Mouse (Mus musculus): Measurements from ENCODE around the gene Erp27. TPM values are rescaled to one million over a fixed set of nuclear protein-coding genes. Genes with fewer than 3 reads are reported as not detected.
"Not testable (repeated sequence)": the region's sequence is repeated elsewhere in the genome, so short reads cannot be mapped to it uniquely, and the experiment has no call there.

The Erp27 gene
- polyA plus RNA-seq, 1 experiment from 2014 or later: 0.15 TPM

GRCm38 (mm10) chr6:136889067-136889466 lies 32.9 kb downstream of the Erp27 start:
- Histone ChIP-seq H3K27me3 (replicated peaks; ENCODE audit: control insufficient read depth, insufficient read depth, low read length) (no peaks in the 10 kb centered on the region), H3K4me2 (ENCODE audit: low read length) (no peak overlapping the region), H3K36me3 (ENCODE audit: control insufficient read depth, insufficient read depth, low read length) (no peaks in the 10 kb centered on the region), H3K9ac (ENCODE audit: low read depth, low read length) (no peak overlapping the region), H3K4me3 (ENCODE audit: low read length) (no peak overlapping the region), H3K4me1 (ENCODE audit: control insufficient read depth, insufficient read depth, low read depth, low read length) (no peaks in the 10 kb centered on the region), H3K9me3 (ENCODE audit: control insufficient read depth, low read length) (no peaks in the 10 kb centered on the region), H3K27ac (ENCODE audit: low read depth, low read length) (no peak overlapping the region)
- WGBS: 86% methylated on average over 6 of the region's 6 CpGs
- no peak for ATAC-seq

GRCm38 (mm10) chr6:136887854-136888253 lies 34.1 kb downstream of the Erp27 start:
- Histone ChIP-seq H3K4me2 (ENCODE audit: low read length) (no peak overlapping the region), H3K27ac (ENCODE audit: low read depth, low read length) (no peak overlapping the region), H3K9ac (ENCODE audit: low read depth, low read length) (no peak overlapping the region), H3K4me3 (ENCODE audit: low read length) (no peak overlapping the region), H3K9me3 (ENCODE audit: control insufficient read depth, low read length) (no peaks in the 10 kb centered on the region), H3K36me3 (ENCODE audit: control insufficient read depth, insufficient read depth, low read length) (no peaks in the 10 kb centered on the region), H3K27me3 (replicated peaks; ENCODE audit: control insufficient read depth, insufficient read depth, low read length) (no peaks in the 10 kb centered on the region), H3K4me1 (ENCODE audit: control insufficient read depth, insufficient read depth, low read depth, low read length) (no peaks in the 10 kb centered on the region)
- no peak for ATAC-seq
- 74% methylated on average over 9 of the region's 9 CpGs for WGBS

DNA sequence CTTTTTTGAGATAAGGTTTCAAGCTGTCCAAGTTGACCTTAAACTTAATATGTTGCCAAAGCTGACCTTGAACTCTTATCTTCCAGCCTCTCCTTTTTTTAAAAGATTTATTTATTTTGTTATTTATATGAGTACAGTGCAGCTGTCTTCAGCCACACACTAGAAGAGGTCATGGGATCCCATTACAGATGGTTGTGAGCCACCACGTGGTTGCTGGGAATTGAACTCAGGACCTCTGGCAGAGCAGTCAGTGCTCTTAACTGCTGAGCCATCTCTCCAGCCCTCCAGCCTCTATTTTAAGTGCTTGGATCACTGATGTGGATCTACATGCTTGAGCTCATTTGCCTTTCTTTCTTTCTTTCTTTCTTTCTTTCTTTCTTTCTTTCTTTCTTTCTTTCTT lies 37.2 kb downstream of the Erp27 start:
- not testable (repeated sequence) for H3K4me3 ChIP-seq (ENCODE audit: low read length); ATAC-seq; H3K4me1 ChIP-seq (ENCODE audit: control insufficient read depth, insufficient read depth, low read depth, low read length)

DNA sequence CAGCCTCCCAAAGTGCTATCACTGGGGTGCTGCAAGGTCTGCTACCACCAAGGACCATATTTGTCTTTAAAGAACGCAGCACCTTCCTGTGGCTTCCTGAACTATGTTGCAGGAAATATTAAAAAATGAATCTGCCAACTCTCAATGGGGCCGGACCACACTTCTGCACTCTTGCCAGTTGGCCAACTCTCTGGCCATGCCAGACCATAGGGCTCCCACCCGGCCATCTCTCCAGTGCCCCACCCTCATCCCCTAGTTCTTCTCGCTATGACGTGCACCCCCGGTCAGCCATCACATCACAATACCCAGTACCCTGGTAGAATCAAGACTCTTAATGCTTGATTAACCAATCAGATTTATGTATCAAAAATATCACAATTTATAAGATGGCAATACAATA lies 38.0 kb downstream of the Erp27 start:
- ATAC-seq: no peak
- Histone ChIP-seq H3K4me2 (ENCODE audit: low read length) (no peak overlapping the region), H3K27me3 (replicated peaks; ENCODE audit: control insufficient read depth, insufficient read depth, low read length) (no peaks in the 10 kb centered on the region), H3K27ac (ENCODE audit: low read depth, low read length) (no peak overlapping the region), H3K9me3 (ENCODE audit: control insufficient read depth, low read length) (no peaks in the 10 kb centered on the region), H3K4me1 (ENCODE audit: control insufficient read depth, insufficient read depth, low read depth, low read length) (no peaks in the 10 kb centered on the region), H3K4me3 (ENCODE audit: low read length) (no peak overlapping the region), H3K36me3 (ENCODE audit: control insufficient read depth, insufficient read depth, low read length) (no peaks in the 10 kb centered on the region), H3K9ac (ENCODE audit: low read depth, low read length) (no peak overlapping the region)
- 85% methylated on average over 6 of the region's 6 CpGs for WGBS

More for the DNA sequence above, 37.2 kb downstream of the Erp27 start:
- H3K4me2 ChIP-seq (ENCODE audit: low read length); H3K27me3 ChIP-seq (replicated peaks; ENCODE audit: control insufficient read depth, insufficient read depth, low read length); H3K27ac ChIP-seq (ENCODE audit: low read depth, low read length); H3K36me3 ChIP-seq (ENCODE audit: control insufficient read depth, insufficient read depth, low read length); H3K9me3 ChIP-seq (ENCODE audit: control insufficient read depth, low read length); H3K9ac ChIP-seq (ENCODE audit: low read depth, low read length): not testable (repeated sequence)
- 36% methylated on average over 1 of the region's 1 CpGs for whole genome bisulfite sequencing

GRCm38 (mm10) chr6:136883431-136883915 lies 38.5 kb downstream of the Erp27 start:
- no peak for ATAC-seq
- Histone ChIP-seq H3K9ac (ENCODE audit: low read depth, low read length) (no peak overlapping the region), H3K4me3 (ENCODE audit: low read length) (no peak overlapping the region), H3K9me3 (ENCODE audit: control insufficient read depth, low read length) (no peaks in the 10 kb centered on the region), H3K36me3 (ENCODE audit: control insufficient read depth, insufficient read depth, low read length) (no peaks in the 10 kb centered on the region), H3K27ac (ENCODE audit: low read depth, low read length) (no peak overlapping the region), H3K4me1 (ENCODE audit: control insufficient read depth, insufficient read depth, low read depth, low read length) (no peaks in the 10 kb centered on the region), H3K4me2 (ENCODE audit: low read length) (no peak overlapping the region), H3K27me3 (replicated peaks; ENCODE audit: control insufficient read depth, insufficient read depth, low read length) (no peaks in the 10 kb centered on the region)
- WGBS: 84% methylated on average over 3 of the region's 3 CpGs

DNA sequence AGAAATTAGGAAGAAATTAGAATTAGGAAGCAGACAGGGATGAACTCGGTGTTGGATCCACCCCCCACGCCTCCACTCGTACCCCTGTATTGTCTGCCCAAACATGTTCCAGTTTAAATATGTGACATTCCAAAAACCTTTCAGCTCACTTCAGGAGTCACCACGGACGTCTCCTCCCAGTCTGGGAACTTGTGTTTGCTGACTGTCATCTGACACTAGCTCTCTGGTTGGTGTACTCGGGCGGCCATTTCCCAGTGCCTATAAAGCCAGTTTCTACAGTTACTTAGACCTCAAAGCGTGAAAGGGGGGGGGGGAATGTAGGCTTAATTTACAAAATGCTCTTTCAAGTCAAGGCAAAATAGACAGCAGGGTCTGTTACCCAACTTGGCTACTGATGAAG lies 40.3 kb downstream of the Erp27 start:
- Histone ChIP-seq H3K9me3 (ENCODE audit: control insufficient read depth, low read length) (no peaks in the 10 kb centered on the region), H3K36me3 (ENCODE audit: control insufficient read depth, insufficient read depth, low read length) (no peaks in the 10 kb centered on the region), H3K27ac (ENCODE audit: low read depth, low read length) (no peak overlapping the region), H3K4me1 (ENCODE audit: control insufficient read depth, insufficient read depth, low read depth, low read length) (no peaks in the 10 kb centered on the region), H3K9ac (ENCODE audit: low read depth, low read length) (no peak overlapping the region), H3K4me2 (ENCODE audit: low read length) (no peak overlapping the region), H3K4me3 (ENCODE audit: low read length) (no peak overlapping the region), H3K27me3 (replicated peaks; ENCODE audit: control insufficient read depth, insufficient read depth, low read length) (no peaks in the 10 kb centered on the region)
- no peak for ATAC-seq
- WGBS: 76% methylated on average over 8 of the region's 8 CpGs

GRCm38 (mm10) chr6:136875670-136876069 lies 46.3 kb downstream of the Erp27 start, which contains the start of gene Mgp:
TSS of gene Mgp (minus strand) at chr6:136875823.
- no peak within 1 kb of the TSS for H3K4me3 ChIP-seq (ENCODE audit: low read length)
- H3K4me2 ChIP-seq (ENCODE audit: low read length): peak within 1 kb of the TSS; percentile 23
- no peaks in the 10 kb centered on the region for H3K27me3 ChIP-seq (replicated peaks; ENCODE audit: control insufficient read depth, insufficient read depth, low read length)
- 65% methylated on average over 9 of the region's 9 CpGs for WGBS
- no peak within 1 kb of the TSS for H3K27ac ChIP-seq (ENCODE audit: low read depth, low read length)
- H3K9ac ChIP-seq (ENCODE audit: low read depth, low read length): no peak within 1 kb of the TSS
- no peaks in the 10 kb centered on the region; the same call in 1 of the 2 replicates for H3K4me1 ChIP-seq (ENCODE audit: control insufficient read depth, insufficient read depth, low read depth, low read length)
- no peaks in the 10 kb centered on the region for H3K9me3 ChIP-seq (ENCODE audit: control insufficient read depth, low read length)
- no peaks in the 10 kb centered on the region for H3K36me3 ChIP-seq (ENCODE audit: control insufficient read depth, insufficient read depth, low read length)
- no peak for ATAC-seq

DNA sequence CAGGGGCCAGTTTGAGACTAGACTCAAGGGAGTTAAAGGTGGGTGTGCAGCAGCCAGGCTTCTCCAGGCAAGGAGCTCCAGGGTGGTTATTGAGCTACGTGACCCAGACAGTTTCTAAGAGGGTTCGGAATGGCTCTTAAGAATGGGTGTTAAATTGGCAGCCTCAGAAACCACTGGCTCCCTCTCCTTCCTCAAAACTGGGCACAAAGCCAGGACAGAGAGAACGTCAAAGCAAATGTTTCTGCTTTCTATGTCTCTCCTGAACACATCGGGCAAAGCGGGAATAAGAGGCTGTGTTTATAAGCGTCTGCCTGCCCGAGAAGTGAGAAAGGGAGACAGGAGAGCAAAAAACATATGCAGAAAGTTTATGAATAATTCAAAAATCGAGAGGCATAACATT lies 47.4 kb downstream of the Erp27 start:
- no peaks in the 10 kb centered on the region; the same call in 1 of the 2 replicates for H3K4me1 ChIP-seq (ENCODE audit: control insufficient read depth, insufficient read depth, low read depth, low read length)
- H3K27me3 ChIP-seq (replicated peaks; ENCODE audit: control insufficient read depth, insufficient read depth, low read length): no peaks in the 10 kb centered on the region
- no peak for ATAC-seq
- 38% methylated on average over 8 of the region's 8 CpGs for WGBS
- no peak overlapping the region for H3K4me3 ChIP-seq (ENCODE audit: low read length)
- no peaks in the 10 kb centered on the region for H3K9me3 ChIP-seq (ENCODE audit: control insufficient read depth, low read length)
- H3K27ac ChIP-seq (ENCODE audit: low read depth, low read length): no peak overlapping the region
- H3K9ac ChIP-seq (ENCODE audit: low read depth, low read length): no peak overlapping the region
- H3K4me2 ChIP-seq (ENCODE audit: low read length): peak overlapping the region; percentile 23
- no peaks in the 10 kb centered on the region for H3K36me3 ChIP-seq (ENCODE audit: control insufficient read depth, insufficient read depth, low read length)

DNA sequence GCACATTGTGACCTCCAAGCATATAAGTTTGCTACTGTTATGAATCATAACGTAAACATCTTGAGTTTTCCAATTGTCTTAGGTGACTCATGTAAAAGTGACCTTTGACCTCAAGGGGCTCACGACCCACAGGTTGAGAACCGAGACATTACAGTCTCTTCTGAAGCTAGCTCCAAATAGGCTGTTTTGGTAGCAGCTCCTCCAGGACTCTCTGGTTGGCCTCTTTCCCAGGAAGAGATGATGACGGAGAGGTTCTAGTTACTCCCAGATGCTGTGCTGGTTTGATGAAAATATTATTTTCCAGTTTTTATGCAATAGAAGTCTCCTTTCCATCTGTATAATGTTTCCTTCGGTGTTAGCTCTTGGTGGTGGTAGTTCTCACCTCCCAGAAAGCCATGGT lies 53.1 kb downstream of the Erp27 start:
- H3K36me3 ChIP-seq (ENCODE audit: control insufficient read depth, insufficient read depth, low read length): no peaks in the 10 kb centered on the region
- no peaks in the 10 kb centered on the region for H3K9me3 ChIP-seq (ENCODE audit: control insufficient read depth, low read length)
- H3K27ac ChIP-seq (ENCODE audit: low read depth, low read length): no peak overlapping the region
- ATAC-seq: no peak
- H3K9ac ChIP-seq (ENCODE audit: low read depth, low read length): no peak overlapping the region
- no peak overlapping the region for H3K4me2 ChIP-seq (ENCODE audit: low read length)
- 82% methylated on average over 5 of the region's 5 CpGs for WGBS
- no peaks in the 10 kb centered on the region for H3K27me3 ChIP-seq (replicated peaks; ENCODE audit: control insufficient read depth, insufficient read depth, low read length)
- no peaks in the 10 kb centered on the region for H3K4me1 ChIP-seq (ENCODE audit: control insufficient read depth, insufficient read depth, low read depth, low read length)
- no peak overlapping the region for H3K4me3 ChIP-seq (ENCODE audit: low read length)

GRCm38 (mm10) chr6:136866150-136866549 lies 55.8 kb downstream of the Erp27 start:
- H3K4me3 ChIP-seq (ENCODE audit: low read length): no peak overlapping the region
- no peaks in the 10 kb centered on the region for H3K4me1 ChIP-seq (ENCODE audit: control insufficient read depth, insufficient read depth, low read depth, low read length)
- 82% methylated on average over 4 of the region's 4 CpGs for WGBS
- H3K9me3 ChIP-seq (ENCODE audit: control insufficient read depth, low read length): no peaks in the 10 kb centered on the region
- no peak for ATAC-seq
- H3K4me2 ChIP-seq (ENCODE audit: low read length): no peak overlapping the region
- H3K9ac ChIP-seq (ENCODE audit: low read depth, low read length): no peak overlapping the region
- H3K27ac ChIP-seq (ENCODE audit: low read depth, low read length): no peak overlapping the region
- no peaks in the 10 kb centered on the region for H3K36me3 ChIP-seq (ENCODE audit: control insufficient read depth, insufficient read depth, low read length)
- no peaks in the 10 kb centered on the region for H3K27me3 ChIP-seq (replicated peaks; ENCODE audit: control insufficient read depth, insufficient read depth, low read length)
